Mouse (Mus musculus): ENCODE results near the gene Wdr95.

Gene Wdr95

DNA sequence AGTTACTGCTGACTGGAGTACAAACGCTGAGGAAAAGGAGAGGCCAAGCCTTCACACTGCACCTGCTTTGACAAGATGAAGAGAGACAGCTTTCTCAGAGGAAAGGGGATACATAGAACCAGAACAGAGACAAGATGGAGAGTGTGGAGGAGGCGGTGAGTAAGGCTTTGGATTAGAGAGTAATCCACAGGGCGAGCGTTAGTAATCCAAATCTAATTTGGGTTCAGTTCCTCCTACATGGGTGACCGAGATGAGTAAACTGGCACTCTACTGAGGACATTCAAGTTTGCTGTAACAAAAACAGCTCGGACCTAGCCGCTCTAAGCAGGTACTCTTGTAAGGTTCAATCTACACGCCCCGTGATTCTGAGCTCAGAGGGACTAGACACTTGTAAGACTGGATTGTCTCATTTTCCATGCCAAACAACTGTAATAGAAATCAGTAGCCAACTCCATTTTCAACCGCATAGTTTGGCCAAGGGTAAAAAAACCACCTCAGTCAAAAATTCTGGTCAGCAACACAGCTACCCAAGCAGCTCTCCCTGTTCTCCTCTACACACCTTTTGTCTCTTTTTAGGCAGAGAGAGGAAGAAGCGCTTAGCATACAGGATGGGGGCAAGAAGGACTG, 106.0 kb downstream of the Wdr95 start:
- DNase-seq: no peak

DNA sequence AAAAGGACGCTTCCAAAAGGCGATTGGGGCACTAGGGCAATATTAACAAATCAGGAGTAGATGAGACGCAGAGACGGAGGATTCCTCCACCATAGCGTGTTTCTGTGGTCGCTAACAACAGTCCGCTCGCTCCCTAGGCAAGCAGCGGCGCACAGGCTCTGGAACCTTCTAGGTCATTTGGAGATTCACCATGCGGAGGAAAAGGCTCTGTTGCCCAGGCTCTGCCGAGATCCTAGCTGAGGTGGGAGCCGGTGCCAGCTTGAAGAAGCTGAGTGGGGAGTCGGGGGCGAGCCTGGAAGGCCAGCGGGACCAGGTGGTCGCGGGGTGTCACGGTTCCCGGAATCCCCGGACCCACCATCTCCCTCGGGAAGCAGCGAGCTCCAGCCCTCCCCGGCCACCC, 107.1 kb downstream of the Wdr95 start:
- DNase-seq: no peak

DNA sequence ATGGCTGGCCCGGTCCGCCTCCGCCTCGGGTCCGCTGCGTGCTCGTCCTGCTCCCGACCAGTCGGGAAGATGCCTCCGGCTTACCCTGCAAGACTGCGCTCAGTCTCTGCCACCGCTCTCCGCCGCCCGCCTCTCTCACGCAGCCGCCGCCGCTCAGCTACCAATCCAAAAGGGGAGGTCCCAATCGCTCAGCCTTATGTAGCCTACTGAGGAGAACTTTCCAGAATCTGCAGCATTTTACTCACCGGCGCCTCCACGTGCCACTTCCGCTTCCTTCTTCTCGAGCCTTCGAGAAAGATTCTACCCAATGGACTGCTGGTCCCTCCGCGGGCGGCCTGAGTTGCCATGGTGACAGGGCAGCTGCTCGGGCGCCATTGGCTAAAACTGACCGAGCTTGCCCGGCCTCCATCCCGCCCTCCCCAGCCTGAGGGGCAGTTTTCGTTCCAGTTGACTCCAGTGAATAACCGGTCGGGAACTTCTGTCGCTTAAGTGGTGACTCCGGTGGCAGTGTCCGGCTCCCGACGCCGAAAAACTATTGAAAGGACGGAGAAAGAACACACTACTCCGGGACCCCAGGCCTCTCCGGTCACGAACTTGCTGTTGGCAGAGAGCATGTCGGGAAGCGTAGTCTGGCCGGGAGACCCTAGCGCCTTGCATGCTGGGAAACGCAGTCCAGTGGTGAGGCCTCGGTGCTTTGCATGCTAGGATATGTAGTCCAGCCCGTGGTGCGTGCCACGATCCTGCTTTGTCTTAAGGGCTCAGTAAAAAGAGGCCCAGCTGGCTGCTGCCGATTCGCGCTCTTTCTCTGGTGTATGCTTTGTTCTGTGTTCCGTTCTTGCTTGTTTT, 107.8 kb downstream of the Wdr95 start, which contains the start of gene Hsph1:
Gene Hsph1 (minus strand): TSS at position 302 of the 846 bp plus-strand sequence.
- peak; percentile 100 for DNase-seq

- DNase-seq: no peak
Measured at GRCm38 (mm10) chr5:149637306-149637705, 108.8 kb downstream of the Wdr95 start.

DNA sequence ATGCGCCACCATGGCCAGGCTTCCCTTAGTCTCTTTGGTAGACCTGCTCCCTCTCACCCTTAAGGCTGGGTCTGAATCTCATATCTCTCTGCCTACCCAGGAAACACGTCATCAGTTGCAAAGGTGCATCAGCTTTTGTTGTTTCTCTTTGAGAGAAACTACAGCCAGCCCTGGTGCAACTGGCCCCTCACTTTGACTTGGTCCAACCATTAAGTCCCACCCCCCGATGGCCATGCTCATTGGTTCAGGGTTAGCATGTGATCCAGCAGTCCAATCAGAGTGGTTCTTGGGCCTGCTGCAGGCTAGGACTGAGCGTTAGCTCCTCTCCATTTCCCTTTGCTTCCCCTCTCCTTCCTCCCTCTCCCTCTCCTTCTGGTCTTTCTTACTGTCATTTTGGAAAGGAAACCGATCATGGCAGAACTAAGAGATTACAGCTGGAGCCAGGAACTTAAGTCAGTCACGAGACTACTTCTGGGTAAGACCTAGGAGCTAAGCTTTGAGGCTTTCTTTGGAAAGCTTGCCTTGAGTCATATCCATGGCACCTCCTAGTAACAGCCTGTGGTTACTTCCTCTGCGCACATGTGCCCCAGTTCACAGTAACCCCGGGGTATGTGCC, 112.9 kb downstream of the Wdr95 start:
- no peak for DNase-seq

GRCm38 (mm10) chr5:149642366-149642765, 113.9 kb downstream of the Wdr95 start:
- DNase-seq: no peak

- DNase-seq: no peak
Measured at GRCm38 (mm10) chr5:149642783-149643509, 114.5 kb downstream of the Wdr95 start.

- DNase-seq: no peak
Measured at GRCm38 (mm10) chr5:149647367-149648115, 119.1 kb downstream of the Wdr95 start.

GRCm38 (mm10) chr5:149648196-149648595, 119.7 kb downstream of the Wdr95 start:
- no peak for DNase-seq

DNA sequence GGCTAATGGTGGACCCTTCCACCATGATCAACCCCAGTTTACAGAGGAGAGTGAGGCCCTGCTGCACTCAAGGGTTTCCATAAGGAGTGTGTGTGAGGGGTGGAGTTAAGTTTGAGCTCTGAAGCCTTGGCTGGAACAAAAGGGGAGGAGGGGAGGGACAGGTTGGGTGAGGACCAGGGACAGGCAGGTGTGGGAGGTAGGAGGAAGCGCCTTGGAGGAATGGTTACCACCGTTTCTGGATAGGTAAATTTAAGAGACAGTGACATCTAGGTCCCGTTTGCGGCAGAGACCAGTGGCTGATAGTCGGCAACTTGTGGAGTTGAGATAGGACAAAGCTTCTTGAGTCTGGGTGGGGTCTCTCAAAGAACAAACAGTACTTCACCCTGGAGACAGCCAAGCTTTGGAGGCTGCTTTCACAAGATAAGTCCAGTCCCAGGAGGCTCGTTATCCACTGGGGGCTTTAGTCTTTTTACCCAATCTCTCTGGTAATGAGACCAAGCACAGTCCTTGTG, 120.5 kb downstream of the Wdr95 start:
- DNase-seq: no peak

- no peak for DNase-seq
Measured at GRCm38 (mm10) chr5:149649499-149650178, 121.2 kb downstream of the Wdr95 start.

GRCm38 (mm10) chr5:149650179-149650553, 121.7 kb downstream of the Wdr95 start:
- no peak for DNase-seq

GRCm38 (mm10) chr5:149655636-149656035, 127.2 kb downstream of the Wdr95 start:
- DNase-seq: no peak

DNA sequence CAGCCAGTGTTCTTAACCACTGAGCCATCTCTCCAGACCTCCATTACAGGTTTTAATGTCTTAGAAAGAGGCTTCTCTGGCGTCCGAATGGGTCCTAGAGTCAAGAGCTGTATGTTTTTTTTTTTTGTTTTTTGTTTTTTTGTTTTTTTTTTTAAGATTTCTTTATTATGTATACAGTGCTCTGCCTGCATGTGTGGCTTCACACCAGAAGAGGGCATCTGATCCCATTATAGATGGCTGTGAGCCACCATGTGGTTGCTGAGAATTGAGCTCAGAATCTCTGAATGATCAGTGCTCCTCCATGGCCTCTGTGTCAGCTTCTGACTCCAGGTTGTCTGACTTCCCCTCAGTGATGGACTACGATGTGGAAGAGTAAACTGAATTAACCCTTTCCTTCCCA, 129.5 kb downstream of the Wdr95 start:
- DNase-seq: no peak

- DNase-seq: no peak
Measured at GRCm38 (mm10) chr5:149658741-149659413, 130.4 kb downstream of the Wdr95 start.

DNA sequence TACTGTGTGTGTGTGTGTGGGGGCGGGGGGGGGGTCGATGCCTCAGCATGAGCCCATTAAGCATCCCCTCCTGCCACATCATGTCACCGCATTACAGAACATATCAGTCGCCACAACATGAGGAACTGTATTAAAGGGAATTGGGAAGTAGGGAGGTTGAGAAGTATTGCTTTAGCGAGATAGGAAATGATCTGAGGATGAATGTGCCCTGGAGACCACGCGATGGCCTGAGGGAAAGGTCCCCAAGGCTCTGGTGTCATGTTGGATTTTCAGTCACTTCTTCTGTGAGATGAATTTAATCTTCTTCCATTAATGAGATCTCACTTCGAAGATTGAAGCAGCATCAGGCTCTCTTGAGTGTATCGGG, 130.9 kb downstream of the Wdr95 start:
- DNase-seq: no peak

DNA sequence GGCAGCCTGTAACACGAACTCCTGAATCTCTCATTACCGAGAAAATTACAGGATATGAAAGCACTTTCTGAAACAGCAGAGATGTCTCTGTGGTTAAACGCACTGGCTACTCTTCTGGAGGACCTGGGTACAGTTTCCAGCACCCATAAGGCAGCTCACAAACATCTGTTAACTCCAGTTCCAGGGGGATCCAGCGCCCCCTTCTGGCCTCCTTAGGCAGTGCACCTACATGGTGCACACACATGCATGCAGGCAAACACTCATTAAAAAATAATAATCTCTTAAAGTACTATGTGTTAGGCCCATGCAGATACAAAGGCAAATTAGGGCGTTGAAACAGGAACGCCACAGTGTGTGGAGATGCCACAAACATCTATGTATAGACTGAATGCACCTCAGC, 132.9 kb downstream of the Wdr95 start:
- DNase-seq: no peak

Measured in cerebellum, adult 8-10 months (tissue).